Mouse (Mus musculus): ENCODE results near the gene Polr2f.

Gene Polr2f

DNA sequence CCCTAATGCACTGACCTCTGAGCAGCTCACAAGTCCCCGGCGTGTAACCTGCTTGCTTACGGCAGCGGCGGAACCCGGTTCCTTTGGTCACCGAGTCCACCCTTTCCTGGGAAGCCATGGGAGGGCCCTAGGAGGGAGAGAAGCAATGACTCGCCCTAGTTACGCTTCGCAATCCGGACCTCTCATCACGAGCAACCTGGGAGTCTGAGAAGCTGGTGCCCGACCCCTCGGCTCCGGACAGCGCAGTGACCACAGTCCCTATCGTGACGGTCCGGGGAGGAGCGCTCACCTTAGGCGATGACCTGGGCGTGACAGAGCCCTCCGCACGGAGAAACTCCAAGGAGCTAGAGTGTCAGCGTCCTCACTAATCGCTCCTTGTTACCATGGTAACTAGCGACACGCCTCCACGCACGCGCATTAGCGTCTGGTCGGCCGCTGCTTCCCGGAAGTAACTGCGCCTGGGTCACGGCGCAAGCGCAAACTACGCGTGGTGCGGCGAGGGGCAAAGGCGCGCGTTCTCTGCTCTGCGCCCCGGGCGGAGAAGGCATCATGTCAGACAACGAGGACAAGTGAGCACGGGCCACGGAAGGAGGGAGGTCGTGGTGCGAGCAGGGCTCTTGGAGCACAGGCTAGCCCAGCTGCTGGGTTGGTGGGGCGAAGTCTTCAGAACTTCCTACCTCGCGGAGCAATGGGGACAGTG is at the start of gene Polr2f, which contains the start of gene 1700088E04Rik:
TSS of gene Polr2f (plus strand) at position 144 of the 700 bp plus-strand sequence.
TSS of gene 1700088E04Rik (minus strand) at position 388 of the 700 bp plus-strand sequence.
- TF ChIP-seq GATA4 (IDR thresholded peaks at IDR 0.05; ENCODE audit: insufficient replicate concordance, low read length) = no peak

DNA sequence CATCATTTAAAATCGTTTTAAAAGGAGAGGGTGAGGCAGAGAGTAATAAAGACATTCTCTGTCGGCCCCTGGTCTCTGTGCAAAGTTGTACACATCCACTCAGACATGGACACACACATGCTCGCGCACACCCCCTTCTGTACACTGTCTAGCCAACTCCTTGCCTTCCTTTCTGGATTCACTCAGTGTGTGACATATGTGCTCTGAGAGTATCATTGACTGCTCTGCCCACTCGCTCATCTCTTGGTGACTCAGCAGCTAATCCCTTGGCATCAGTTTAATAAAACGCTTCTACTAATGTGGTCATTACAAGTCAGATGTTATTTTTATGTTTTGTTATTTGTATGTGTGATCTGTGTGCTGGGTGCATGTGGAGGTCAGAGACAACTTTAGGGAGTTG is 48.5 kb upstream of the Polr2f start:
- TF ChIP-seq GATA4 (IDR thresholded peaks at IDR 0.05; ENCODE audit: insufficient replicate concordance, low read length) = no peak

DNA sequence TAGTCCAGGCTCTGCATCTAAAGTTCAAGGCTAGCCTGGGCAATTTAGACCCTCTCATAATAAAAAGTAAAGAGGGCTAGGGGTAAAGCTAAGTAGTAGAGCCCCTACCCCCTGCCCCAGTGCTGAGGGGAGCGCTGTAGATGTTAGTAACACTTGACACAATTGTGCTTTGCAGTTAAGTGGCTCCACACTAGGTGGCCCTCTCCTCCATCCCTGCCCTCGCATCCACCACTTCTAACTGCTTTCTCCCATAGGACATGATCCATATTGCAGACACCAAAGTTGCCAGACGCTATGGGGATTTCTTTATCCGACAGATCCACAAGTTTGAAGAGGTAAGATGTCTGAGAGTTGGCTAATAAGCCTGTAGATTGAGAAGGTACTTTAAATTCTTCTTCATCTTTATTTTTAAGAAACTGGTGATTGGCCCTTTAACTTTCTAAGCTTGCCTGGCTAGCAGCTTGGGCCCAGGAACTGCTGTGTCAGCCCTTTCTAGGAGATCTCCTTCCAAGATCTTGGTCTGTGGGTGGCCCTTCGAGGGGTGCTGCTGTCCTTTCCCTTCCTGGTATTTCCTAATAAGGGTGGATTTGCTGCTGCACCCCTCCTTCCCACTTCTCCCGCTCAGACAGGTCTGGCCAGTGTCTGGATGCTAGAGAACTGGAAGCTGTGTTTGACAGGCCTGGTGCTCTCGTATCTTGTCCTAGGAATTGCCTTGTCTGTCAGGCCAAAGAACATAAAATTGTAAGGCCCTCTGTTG is 47.5 kb upstream of the Polr2f start:
- no peak for TF ChIP-seq GATA4 (IDR thresholded peaks at IDR 0.05; ENCODE audit: insufficient replicate concordance, low read length)

DNA sequence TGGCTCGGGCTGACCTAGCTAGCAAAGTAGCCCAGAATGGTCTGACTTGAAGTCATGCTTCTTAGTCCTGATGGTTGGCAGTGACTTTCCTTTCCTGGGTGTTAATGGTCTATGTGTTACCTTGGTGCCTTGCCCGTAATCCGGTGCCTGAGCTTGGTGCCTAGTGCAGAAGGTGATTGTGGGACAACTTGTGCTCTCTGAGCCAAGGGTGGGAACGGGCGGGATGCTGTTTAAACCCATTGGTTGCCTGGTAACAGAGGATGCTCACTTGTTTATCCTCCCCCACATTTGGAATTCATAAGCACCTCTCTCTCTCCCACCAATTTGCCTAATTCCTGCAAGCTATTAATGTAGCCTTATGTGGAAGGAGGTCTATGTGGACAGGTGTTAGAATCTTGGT is 45.3 kb upstream of the Polr2f start:
- TF ChIP-seq GATA4 (IDR thresholded peaks at IDR 0.05; ENCODE audit: insufficient replicate concordance, low read length) = no peak

DNA sequence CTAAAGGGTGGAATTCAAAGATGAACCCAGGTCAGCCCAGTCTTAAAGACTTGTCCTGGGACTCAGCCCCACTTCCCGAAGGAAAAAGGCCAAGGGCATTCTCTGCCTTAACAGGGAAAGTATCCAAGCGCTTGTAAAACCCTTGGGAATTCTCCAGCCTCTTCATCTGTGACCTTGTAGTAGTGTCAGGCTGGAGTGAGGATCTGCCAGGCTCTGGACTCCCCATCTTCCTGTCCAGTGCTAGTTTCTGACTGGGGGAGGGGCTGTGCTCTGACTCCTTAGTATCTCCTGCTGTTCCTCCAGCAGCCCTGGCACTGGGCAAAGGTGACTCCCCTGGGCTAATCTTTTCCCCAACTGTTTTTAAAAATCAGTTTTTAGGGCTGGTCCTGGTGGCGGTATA is 44.3 kb upstream of the Polr2f start:
- TF ChIP-seq GATA4 (IDR thresholded peaks at IDR 0.05; ENCODE audit: insufficient replicate concordance, low read length) = no peak

DNA sequence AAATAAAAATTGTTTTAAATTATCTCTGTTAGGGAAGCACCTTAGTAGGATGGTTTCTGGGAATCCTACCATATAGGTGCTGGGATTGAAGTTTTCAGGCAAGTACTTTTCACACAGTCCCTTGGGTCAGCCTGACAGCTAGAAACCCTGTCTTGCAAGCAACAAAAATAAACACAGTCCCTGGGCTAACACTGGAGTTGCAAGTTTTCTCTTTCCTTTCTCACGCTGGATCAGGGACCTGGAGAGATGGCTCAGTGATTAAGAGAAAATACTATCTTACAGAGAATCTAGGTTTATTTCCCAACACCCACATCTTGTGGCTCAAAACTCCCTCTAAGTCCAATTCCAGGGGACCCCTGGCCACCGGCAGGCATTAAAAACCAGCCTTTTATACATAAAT is 43.7 kb upstream of the Polr2f start:
- no peak for TF ChIP-seq GATA4 (IDR thresholded peaks at IDR 0.05; ENCODE audit: insufficient replicate concordance, low read length)

DNA sequence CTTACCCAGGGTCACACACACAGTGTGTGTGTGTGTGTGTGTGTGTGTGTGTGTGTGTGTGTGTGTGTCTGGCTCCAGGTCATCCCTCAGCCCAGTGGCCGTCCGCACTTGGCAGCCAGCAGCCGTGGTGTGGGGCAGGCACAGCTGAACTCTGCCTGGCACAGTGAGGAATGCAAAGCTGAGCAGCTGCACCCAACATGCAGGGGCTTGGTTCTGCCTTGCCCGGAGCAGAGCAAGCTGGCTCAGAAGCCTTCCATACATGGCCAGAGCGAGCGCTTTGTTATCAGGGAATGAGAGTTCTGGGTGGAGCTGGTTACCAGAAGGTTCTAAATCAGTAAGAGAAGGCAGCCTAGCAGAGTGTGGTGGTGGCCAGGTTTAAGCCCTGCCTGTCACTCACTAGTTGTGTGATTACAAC is 43.2 kb upstream of the Polr2f start:
- TF ChIP-seq GATA4 (IDR thresholded peaks at IDR 0.05; ENCODE audit: insufficient replicate concordance, low read length) = no peak

DNA sequence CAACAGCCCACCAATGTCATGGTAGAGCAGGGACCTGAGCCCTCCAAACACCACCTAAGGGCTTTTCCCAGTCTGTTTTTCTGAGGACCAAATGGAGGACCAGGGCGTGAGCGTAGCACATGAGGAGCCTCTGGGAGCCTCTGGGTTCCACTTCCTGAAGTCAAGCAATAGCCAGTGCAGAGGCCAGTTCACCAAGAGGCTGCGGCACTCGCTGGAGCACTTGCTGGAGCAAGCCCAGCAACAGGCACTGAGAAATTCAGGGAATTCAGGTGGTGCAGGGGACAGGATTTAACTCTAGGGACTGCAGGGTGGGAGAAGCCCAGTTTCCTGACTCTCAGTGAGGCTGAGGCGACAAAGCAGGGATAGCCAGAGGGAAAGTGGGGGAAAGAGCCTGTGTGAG is 42.6 kb upstream of the Polr2f start:
- TF ChIP-seq GATA4 (IDR thresholded peaks at IDR 0.05; ENCODE audit: insufficient replicate concordance, low read length) = no peak

DNA sequence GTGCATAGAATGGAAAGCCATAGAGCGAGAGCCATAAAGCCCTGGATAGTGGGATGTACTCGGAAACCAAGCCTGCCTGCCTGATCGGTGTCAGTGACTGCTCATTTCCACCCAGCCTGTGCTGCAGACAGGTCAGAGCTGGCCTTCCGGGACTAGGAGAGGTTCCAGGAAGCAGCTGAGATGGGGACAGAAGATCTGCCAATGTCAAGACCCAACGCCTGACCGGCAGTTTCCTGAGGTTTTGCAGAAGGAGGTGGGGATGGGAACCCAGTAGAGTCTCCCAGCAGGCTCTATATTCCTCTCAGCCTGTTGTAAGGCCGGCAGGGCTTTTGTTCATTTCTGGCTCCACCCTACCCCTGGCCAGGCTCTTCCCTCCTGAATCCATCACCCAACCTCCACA is 41.9 kb upstream of the Polr2f start:
- TF ChIP-seq GATA4 (IDR thresholded peaks at IDR 0.05; ENCODE audit: insufficient replicate concordance, low read length) = peak; percentile 50; the same call in 1 of the 2 replicates

DNA sequence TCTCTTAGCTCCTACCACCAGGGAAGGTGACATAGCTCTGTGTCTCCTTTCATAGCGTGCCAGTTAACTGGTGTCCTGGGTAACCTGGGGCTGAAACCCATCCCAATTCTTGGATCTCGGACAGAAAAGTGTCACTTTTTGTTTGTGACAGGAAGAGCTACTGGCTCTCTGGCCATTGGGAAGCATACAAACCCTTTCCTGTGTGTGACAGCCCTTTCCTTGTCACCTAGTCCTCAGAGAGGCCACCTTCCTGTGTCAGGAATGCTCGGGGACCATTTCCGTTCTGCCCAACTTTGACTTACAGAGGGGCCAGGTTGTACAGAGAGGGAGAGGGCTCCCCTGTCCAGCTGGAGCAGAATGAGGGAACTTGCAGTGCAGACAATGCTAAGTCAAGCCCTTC is 41.4 kb upstream of the Polr2f start:
- no peak for TF ChIP-seq GATA4 (IDR thresholded peaks at IDR 0.05; ENCODE audit: insufficient replicate concordance, low read length)

DNA sequence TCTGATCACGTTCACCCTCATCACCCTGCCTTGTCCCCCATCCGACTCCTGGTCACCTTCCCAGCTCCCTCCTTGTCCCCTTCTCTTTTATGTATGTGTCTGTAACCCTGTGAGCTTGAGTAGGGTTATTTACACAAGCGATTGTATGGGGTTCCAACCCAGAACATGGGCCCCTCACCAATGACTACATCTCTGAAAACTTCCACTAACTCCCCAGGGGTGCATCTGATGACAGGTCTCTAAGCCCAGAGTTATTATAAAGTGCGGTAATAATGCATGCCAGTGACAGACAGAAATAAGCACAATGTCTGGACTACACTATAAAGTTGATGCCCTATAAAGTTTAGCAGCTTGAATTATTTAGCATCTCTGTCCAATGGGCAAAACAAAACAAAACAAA is 40.4 kb upstream of the Polr2f start:
- TF ChIP-seq GATA4 (IDR thresholded peaks at IDR 0.05; ENCODE audit: insufficient replicate concordance, low read length) = no peak

DNA sequence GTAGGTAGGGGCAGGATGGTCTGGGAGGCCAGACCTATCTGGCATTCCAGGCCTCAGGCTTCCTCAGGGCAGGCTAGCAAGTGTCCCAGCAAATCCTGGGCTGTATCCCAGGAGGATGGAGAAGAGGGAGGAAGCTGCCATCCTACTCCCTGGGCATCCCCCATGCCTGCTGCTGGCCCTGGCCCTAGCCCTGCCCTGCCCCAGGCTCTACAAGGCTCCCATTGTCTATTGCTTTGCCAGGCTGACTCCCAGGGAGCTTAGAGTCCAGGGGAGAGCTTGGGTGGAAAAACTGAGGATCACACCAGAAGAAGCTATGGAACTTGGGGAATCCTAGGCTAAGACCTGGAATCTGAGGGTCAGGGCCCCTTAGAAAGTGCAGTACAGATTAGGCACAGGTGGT is 39.3 kb upstream of the Polr2f start:
- no peak for TF ChIP-seq GATA4 (IDR thresholded peaks at IDR 0.05; ENCODE audit: insufficient replicate concordance, low read length)

DNA sequence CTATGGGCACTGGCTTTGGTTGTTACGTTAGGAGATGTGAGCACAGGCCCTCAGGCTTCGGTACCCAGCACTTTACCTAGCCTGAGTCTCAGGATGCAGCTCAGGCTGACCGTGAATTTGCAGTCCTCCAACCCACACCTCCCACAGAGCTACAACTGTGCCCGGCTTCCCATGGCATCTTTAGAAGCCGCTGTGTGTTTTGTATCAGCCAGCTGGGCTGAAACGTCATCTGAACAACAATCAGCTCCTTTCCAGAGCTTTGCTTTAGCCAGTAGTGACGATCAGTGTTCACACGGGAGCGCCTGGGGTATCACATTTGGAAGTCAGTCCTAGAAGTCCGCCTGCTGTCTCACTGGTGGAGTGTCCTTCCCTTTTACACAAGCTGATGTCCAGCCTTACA is 37.5 kb upstream of the Polr2f start:
- no peak for TF ChIP-seq GATA4 (IDR thresholded peaks at IDR 0.05; ENCODE audit: insufficient replicate concordance, low read length)

DNA sequence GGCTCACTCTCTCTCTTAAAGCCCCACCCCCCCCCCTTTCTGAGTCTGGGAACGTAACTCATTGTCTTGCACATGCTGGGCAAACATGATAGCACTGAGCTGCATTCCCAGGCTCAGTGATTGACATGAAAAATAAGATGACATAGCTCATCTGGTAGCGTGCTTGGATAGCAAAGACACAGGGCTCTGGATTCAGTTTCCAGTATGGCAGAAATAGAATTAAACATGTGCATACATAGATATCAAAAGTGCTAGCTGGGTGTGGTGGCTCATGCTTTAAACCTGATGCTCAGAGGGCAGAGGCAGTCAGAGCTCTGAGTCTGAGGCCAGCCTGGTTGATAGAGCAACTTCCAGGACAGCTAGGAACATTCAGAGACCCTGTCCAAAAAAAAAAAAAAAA is 35.0 kb upstream of the Polr2f start:
- no peak for TF ChIP-seq GATA4 (IDR thresholded peaks at IDR 0.05; ENCODE audit: insufficient replicate concordance, low read length)

DNA sequence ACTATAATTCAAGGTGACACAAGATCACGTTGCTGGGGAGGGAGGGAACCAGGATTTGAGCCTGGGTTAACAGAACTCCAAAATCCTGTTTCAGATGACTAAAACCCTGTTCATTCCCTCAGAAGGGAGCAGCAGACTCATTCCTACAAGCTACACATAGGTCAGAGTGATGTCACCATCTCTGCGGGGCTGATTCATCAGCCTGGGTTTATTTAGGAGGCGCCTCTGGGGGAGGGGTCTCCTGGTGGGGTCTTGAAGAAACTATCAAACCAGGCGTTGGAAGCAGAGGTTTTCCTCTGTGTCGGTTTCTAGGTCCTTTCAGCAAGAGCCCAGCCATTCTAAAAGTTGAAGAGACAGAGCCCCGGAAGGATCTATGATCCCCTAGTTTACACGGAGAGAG is 32.8 kb upstream of the Polr2f start:
- TF ChIP-seq GATA4 (IDR thresholded peaks at IDR 0.05; ENCODE audit: insufficient replicate concordance, low read length) = no peak

All from liver, adult (tissue).